Mouse (Mus musculus) stomach, embryonic 16.5 days (tissue): ENCODE measurements around the gene Rras. TPM values are rescaled to one million over a fixed set of nuclear protein-coding genes. Genes with fewer than 3 reads are reported as not detected.

Experiments used
- ATAC-seq: fragments of 200-750 bp; cut with Nextera tagmentation; 2 replicates; pipeline ENCODE4 v1.8.0; 2017; ENCODE audit warnings: moderate number of reproducible peaks, moderate TSS enrichment; ENCODE audit not compliant: insufficient read depth, low FRiP score
- H3K27ac ChIP-seq: fragments of 300-500 bp; sonication (generic); 2 replicates; pipeline ENCODE4 v1.5.1; 2014; ENCODE audit warnings: low read length
- H3K27me3 ChIP-seq: fragments of 300-500 bp; sonication (generic); 2 replicates; pipeline ENCODE4 v1.6.1; 2014; ENCODE audit warnings: low read length, control low read depth, mixed read lengths; ENCODE audit not compliant: control insufficient read depth, insufficient read depth
- H3K36me3 ChIP-seq: fragments of 300-500 bp; sonication (generic); 2 replicates; pipeline ENCODE4 v1.6.1; 2014; ENCODE audit warnings: low read length; ENCODE audit not compliant: control insufficient read depth, insufficient read depth
- H3K4me1 ChIP-seq: fragments of 300-500 bp; sonication (generic); 2 replicates; pipeline ENCODE4 v1.6.1; 2014; ENCODE audit warnings: low read length, control low read depth, mixed read lengths; ENCODE audit not compliant: control insufficient read depth, insufficient read depth
- H3K4me2 ChIP-seq: fragments of 300-500 bp; sonication (generic); 2 replicates; pipeline ENCODE4 v1.6.1; 2014; ENCODE audit warnings: low read depth, low read length, mixed read lengths
- H3K4me3 ChIP-seq: fragments of 300-500 bp; sonication (generic); replicated peaks from 2 replicates; pipeline ENCODE4 v1.5.1; 2014; ENCODE audit warnings: mild to moderate bottlenecking, low read length
- H3K9ac ChIP-seq: fragments of 300-500 bp; sonication (generic); 2 replicates; pipeline ENCODE4 v1.6.1; 2014; ENCODE audit warnings: low read length
- H3K9me3 ChIP-seq: fragments of 300-500 bp; sonication (generic); replicated peaks from 2 replicates; pipeline ENCODE4 v1.6.1; 2016; ENCODE audit warnings: low read length, control low read depth; ENCODE audit not compliant: control insufficient read depth
- WGBS: fragments of 180-500 bp; shearing (Covaris S2); extraction: QIAGEN DNeasy Blood & Tissue Kit; methylation state at CpG from one replicate; pipeline ENCODE4 v1.1.7; 2014; 5-methylcytosine and 5-hydroxymethylcytosine counted together
- polyA plus RNA-seq: library from polyadenylated mRNA; unstranded; fragments of >200 nt; fragmentation: Nextera tagmentation; extraction: Ambion mirVana; gene quantifications from 2 replicates; pipeline ENCODE4 v1.2.1, GENCODE M21; 2015

The Rras gene
- polyA plus RNA-seq, 1 experiment from 2014 or later, result 68.0 TPM

- ATAC-seq, result no peak
- Histone ChIP-seq H3K27me3 (no peaks in the 10 kb centered on the region), H3K4me2 (no peak overlapping the region), H3K36me3 (peaks cover 54% of the 10 kb centered on the region), H3K4me1 (no peaks in the 10 kb centered on the region), H3K9ac (no peak overlapping the region), H3K9me3 (no peaks in the 10 kb centered on the region), H3K4me3 (no peak overlapping the region), H3K27ac (no peak overlapping the region)
- 93% methylated on average over 30 of the region's 30 CpGs for WGBS
These were observed 9.9 kb upstream of the Rras start for GRCm38 (mm10) chr7:45007846-45008245.

- H3K9ac ChIP-seq, result no peak overlapping the region
- H3K9me3 ChIP-seq, result no peaks in the 10 kb centered on the region
- WGBS, result 94% methylated on average over 19 of the region's 19 CpGs
- no peaks in the 10 kb centered on the region for H3K27me3 ChIP-seq
- H3K27ac ChIP-seq, result no peak overlapping the region
- no peak overlapping the region for H3K4me3 ChIP-seq
- H3K4me2 ChIP-seq, result no peak overlapping the region
- no peak for ATAC-seq
- H3K4me1 ChIP-seq, result no peaks in the 10 kb centered on the region
- H3K36me3 ChIP-seq, result peaks cover 48% of the 10 kb centered on the region
These were observed 9.3 kb upstream of the Rras start for GRCm38 (mm10) chr7:45008411-45008810.

GRCm38 (mm10) chr7:45012011-45012410, 5.8 kb upstream of the Rras start:
- no peak overlapping the region for H3K9ac ChIP-seq
- whole genome bisulfite sequencing, result over 99% methylated on average over 6 of the region's 6 CpGs
- H3K27me3 ChIP-seq, result no peaks in the 10 kb centered on the region
- ATAC-seq, result no peak
- no peaks in the 10 kb centered on the region for H3K9me3 ChIP-seq
- H3K4me2 ChIP-seq, result no peak overlapping the region
- H3K4me3 ChIP-seq, result no peak overlapping the region
- peaks cover 6% of the 10 kb centered on the region for H3K4me1 ChIP-seq
- H3K27ac ChIP-seq, result no peak overlapping the region
- H3K36me3 ChIP-seq, result peaks cover 34% of the 10 kb centered on the region

GRCm38 (mm10) chr7:45012824-45013223, 4.9 kb upstream of the Rras start:
- no peak overlapping the region for H3K27ac ChIP-seq
- H3K4me3 ChIP-seq, result no peak overlapping the region
- no peaks in the 10 kb centered on the region for H3K9me3 ChIP-seq
- no peaks in the 10 kb centered on the region for H3K27me3 ChIP-seq
- WGBS, result 82% methylated on average over 4 of the region's 4 CpGs
- H3K9ac ChIP-seq, result no peak overlapping the region
- peaks cover 26% of the 10 kb centered on the region for H3K36me3 ChIP-seq
- H3K4me1 ChIP-seq, result peaks cover 6% of the 10 kb centered on the region
- no peak for ATAC-seq
- no peak overlapping the region for H3K4me2 ChIP-seq

- H3K9me3 ChIP-seq, result no peaks in the 10 kb centered on the region
- H3K27ac ChIP-seq, result no peak overlapping the region
- ATAC-seq, result no peak
- 0 out of 2 replicates have a peak overlapping the region, but pooled peaks have one; percentile 29 for H3K9ac ChIP-seq
- H3K4me3 ChIP-seq, result no peak overlapping the region
- H3K4me1 ChIP-seq, result peaks cover 6% of the 10 kb centered on the region
- H3K27me3 ChIP-seq, result no peaks in the 10 kb centered on the region
- peaks cover 19% of the 10 kb centered on the region; the same call in 1 of the 2 replicates for H3K36me3 ChIP-seq
- 95% methylated on average over 16 of the region's 16 CpGs for WGBS
- H3K4me2 ChIP-seq, result no peak overlapping the region
These were observed 4.2 kb upstream of the Rras start for GRCm38 (mm10) chr7:45013366-45014095.

GRCm38 (mm10) chr7:45014096-45014451, 3.7 kb upstream of the Rras start:
- H3K4me1 ChIP-seq, result peaks cover 9% of the 10 kb centered on the region
- H3K27me3 ChIP-seq, result no peaks in the 10 kb centered on the region
- H3K27ac ChIP-seq, result no peak overlapping the region
- H3K9me3 ChIP-seq, result no peaks in the 10 kb centered on the region
- no peak overlapping the region for H3K9ac ChIP-seq
- 90% methylated on average over 3 of the region's 3 CpGs for WGBS
- H3K4me3 ChIP-seq, result no peak overlapping the region
- peaks cover 19% of the 10 kb centered on the region; the same call in 1 of the 2 replicates for H3K36me3 ChIP-seq
- no peak for ATAC-seq
- no peak overlapping the region for H3K4me2 ChIP-seq

- ATAC-seq, result no peak
- Histone ChIP-seq H3K9ac (peak overlapping the region; percentile 99), H3K36me3 (peaks cover 11% of the 10 kb centered on the region; the same call in 1 of the 2 replicates), H3K4me2 (peak overlapping the region; percentile 83), H3K9me3 (no peaks in the 10 kb centered on the region), H3K27me3 (no peaks in the 10 kb centered on the region), H3K4me1 (peaks cover 10% of the 10 kb centered on the region), H3K27ac (peak overlapping the region; percentile 100), H3K4me3 (peak overlapping the region; percentile 99)
- WGBS, result 1% methylated on average over 20 of the region's 20 CpGs
These were observed 2.3 kb upstream of the Rras start for GRCm38 (mm10) chr7:45015344-45015956.

- peak within 1 kb of the TSS; percentile 83 for H3K4me2 ChIP-seq
- H3K27me3 ChIP-seq, result no peaks in the 10 kb centered on the region
- ATAC-seq, result peak; percentile 89
- H3K4me3 ChIP-seq, result peak within 1 kb of the TSS; percentile 99
- H3K9me3 ChIP-seq, result no peaks in the 10 kb centered on the region
- under 1% methylated on average over 67 of the region's 69 CpGs for WGBS
- peak within 1 kb of the TSS; percentile 100 for H3K27ac ChIP-seq
- peak within 1 kb of the TSS; percentile 99 for H3K9ac ChIP-seq
- peaks cover 11% of the 10 kb centered on the region; the same call in 1 of the 2 replicates for H3K36me3 ChIP-seq
- peaks cover 10% of the 10 kb centered on the region for H3K4me1 ChIP-seq
These were observed 1.7 kb upstream of the Rras start, which contains the start of gene Scaf1 for GRCm38 (mm10) chr7:45015957-45016612. Scaf1 (minus strand) TSS chr7:45016363.

GRCm38 (mm10) chr7:45016761-45017160, 1.0 kb upstream of the Rras start:
- peaks cover 10% of the 10 kb centered on the region for H3K4me1 ChIP-seq
- no peaks in the 10 kb centered on the region for H3K9me3 ChIP-seq
- WGBS, result 3% methylated on average over 4 of the region's 4 CpGs
- H3K36me3 ChIP-seq, result peaks cover 7% of the 10 kb centered on the region; the same call in 1 of the 2 replicates
- peak overlapping the region; percentile 100 for H3K27ac ChIP-seq
- H3K4me3 ChIP-seq, result peak overlapping the region; percentile 99
- H3K9ac ChIP-seq, result peak overlapping the region; percentile 76
- no peak for ATAC-seq
- no peaks in the 10 kb centered on the region for H3K27me3 ChIP-seq
- H3K4me2 ChIP-seq, result peak overlapping the region; percentile 82
